Mouse (Mus musculus) C2C12 (cell line): ENCODE data around the gene Atp1a3. TPM values are rescaled to one million over a fixed set of nuclear protein-coding genes. Genes with fewer than 3 reads are reported as not detected.

Experiments
- H3K27me3 ChIP-seq: one replicate; pipeline ENCODE4 v1.6.1; 2011; ENCODE audit not compliant: control insufficient read depth, insufficient read depth, insufficient read length
- H3K36me3 ChIP-seq: one replicate; pipeline ENCODE4 v1.6.1; 2011; ENCODE audit not compliant: control insufficient read depth, insufficient read depth
- H3K4me3 ChIP-seq: one replicate; pipeline ENCODE4 v1.5.1; 2011; ENCODE audit warnings: mild to moderate bottlenecking, control low read depth; ENCODE audit not compliant: poor library complexity, insufficient read depth, severe bottlenecking
- H3K79me2 ChIP-seq: one replicate; pipeline ENCODE4 v1.6.1; 2011; ENCODE audit not compliant: control insufficient read depth, insufficient read depth
- H3K79me3 ChIP-seq: one replicate; pipeline ENCODE4 v1.6.1; 2011; ENCODE audit warnings: low read depth, control low read depth
- H3ac ChIP-seq: one replicate; pipeline ENCODE3; 2011; ENCODE audit warnings: low read depth; ENCODE audit not compliant: control insufficient read depth, insufficient read length
- CEBPB ChIP-seq: IDR thresholded peaks from one replicate; pipeline ENCODE4 v1.6.1; 2011; ENCODE audit warnings: low read depth, mild to moderate bottlenecking, control low read depth, moderate library complexity
- CTCF ChIP-seq: IDR thresholded peaks from one replicate; pipeline ENCODE4 v1.5.1; 2011; ENCODE audit not compliant: control insufficient read depth, insufficient read depth, insufficient read length
- FOSL1 ChIP-seq: IDR thresholded peaks from one replicate; pipeline ENCODE4 v1.8.0; 2011; ENCODE audit warnings: mild to moderate bottlenecking, low read length; ENCODE audit not compliant: poor library complexity, insufficient read depth, severe bottlenecking
- MAX ChIP-seq: IDR thresholded peaks from one replicate; pipeline ENCODE4 v1.6.1; 2011; ENCODE audit warnings: mild to moderate bottlenecking, control low read depth
- MYOD1 ChIP-seq: IDR thresholded peaks from one replicate; pipeline ENCODE4 v1.6.1; 2011; ENCODE audit warnings: low read depth; ENCODE audit not compliant: control insufficient read depth, insufficient read length
- MYOG ChIP-seq: IDR thresholded peaks from one replicate; pipeline ENCODE4 v1.6.1; 2011; ENCODE audit not compliant: control insufficient read depth, insufficient read length; ENCODE audit errors: extremely low read depth
- USF1 ChIP-seq: IDR thresholded peaks from one replicate; pipeline ENCODE4 v1.6.1; 2011; ENCODE audit warnings: low read depth, mild to moderate bottlenecking, control low read depth, moderate library complexity
- microRNA-seq: library from miRNA; unstranded; fragments of <30 nt; microRNA quantifications from one replicate; pipeline ENCODE4, GENCODE M21; 2019; ENCODE audit warnings: borderline microRNAs expressed
- polyA plus RNA-seq: library from polyadenylated mRNA; unstranded; fragments of >200 nt; fragmentation: generic; extraction: Trizol; gene quantifications from one replicate; pipeline ENCODE4 v1.2.1, GENCODE M21; 2012; ENCODE audit warnings: missing spikeins

Gene Atp1a3
- polyA plus RNA-seq, 1 experiment: 0.22 TPM

GRCm38 (mm10) chr7:24931651-24932050 is 74.1 kb downstream of the Atp1a3 start:
- H3K27me3 ChIP-seq: peaks cover 71% of the 10 kb centered on the region
- TF ChIP-seq CTCF (no peak), CEBPB (no peak), MYOG (no peak), MYOD1 (no peak), MAX (no peak), FOSL1 (no peak), USF1 (no peak)

GRCm38 (mm10) chr7:24930475-24930874 is 75.3 kb downstream of the Atp1a3 start:
- no peak overlapping the region for H3ac ChIP-seq
- no peaks in the 10 kb centered on the region for H3K79me2 ChIP-seq
- H3K36me3 ChIP-seq: peaks cover 8% of the 10 kb centered on the region
- H3K27me3 ChIP-seq: peaks cover 59% of the 10 kb centered on the region
- TF ChIP-seq MYOG (no peak), CTCF (no peak), FOSL1 (no peak), MYOD1 (no peak), MAX (no peak), CEBPB (no peak), USF1 (no peak)
- no peaks in the 10 kb centered on the region for H3K79me3 ChIP-seq
- no peak overlapping the region for H3K4me3 ChIP-seq

More at GRCm38 (mm10) chr7:24931651-24932050, 74.1 kb downstream of the Atp1a3 start:
- Histone ChIP-seq H3K36me3 (no peaks in the 10 kb centered on the region), H3ac (no peak overlapping the region), H3K79me3 (no peaks in the 10 kb centered on the region), H3K4me3 (no peak overlapping the region), H3K79me2 (no peaks in the 10 kb centered on the region)

Small RNAs within 50 kb of the gene (microRNA-seq; reads per million reads assigned to microRNA genes)
- gene Mir7046: not detected
- gene Mir7047: not detected

Other genes starting within 250 kb of the Atp1a3 start
- gene Cd177, start 245.6 kb downstream of the Atp1a3 start, polyA plus RNA-seq: not detected
- 0.04 TPM for gene Ceacam10, start 228.8 kb downstream of the Atp1a3 start, polyA plus RNA-seq
- 25.5 TPM for gene Gm9844, start 143.7 kb downstream of the Atp1a3 start, polyA plus RNA-seq
- not detected for gene Lypd4, start 136.0 kb downstream of the Atp1a3 start, polyA plus RNA-seq
- not detected for gene Dmrtc2, start 135.9 kb downstream of the Atp1a3 start, polyA plus RNA-seq
- 3,185 TPM for gene Rps19, start 121.6 kb downstream of the Atp1a3 start, polyA plus RNA-seq
- 0.09 TPM for gene Cd79a, start 108.6 kb downstream of the Atp1a3 start, polyA plus RNA-seq
- gene Arhgef1, start 103.0 kb downstream of the Atp1a3 start, polyA plus RNA-seq: 84.4 TPM
- gene Gm4881, start 61.5 kb downstream of the Atp1a3 start, polyA plus RNA-seq: not detected
- 208 TPM for gene Rabac1, start 33.2 kb downstream of the Atp1a3 start, polyA plus RNA-seq
- 9.8 TPM for gene Grik5, start 66.4 kb upstream of the Atp1a3 start, polyA plus RNA-seq
- 15.5 TPM for gene Zfp574, start 66.6 kb upstream of the Atp1a3 start, polyA plus RNA-seq
- 0.02 TPM for gene Pou2f2, start 173.8 kb upstream of the Atp1a3 start, polyA plus RNA-seq
- 5.3 TPM for gene Dedd2, start 214.7 kb upstream of the Atp1a3 start, polyA plus RNA-seq
- 5.4 TPM for gene Zfp526, start 215.5 kb upstream of the Atp1a3 start, polyA plus RNA-seq
- gene Gsk3a, start 231.9 kb upstream of the Atp1a3 start, polyA plus RNA-seq: 87.3 TPM
- 61.8 TPM for gene Erf, start 244.8 kb upstream of the Atp1a3 start, polyA plus RNA-seq